Mouse (Mus musculus) urinary bladder, adult 2 months (tissue): ENCODE measurements around the gene Sema4g. TPM values are rescaled to one million over a fixed set of nuclear protein-coding genes. Genes with fewer than 3 reads are reported as not detected.

Experiments
- DNase-seq: peaks from one replicate; pipeline ENCODE4 v3.0.0; 2022; ENCODE audit warnings: low spot score
- polyA plus RNA-seq: library from polyadenylated mRNA; depleted of rRNA; stranded (reverse); fragments of >200 nt; gene quantifications from 2 replicates; pipeline ENCODE4 v1.2.3, GENCODE M21; 2012; rRNA removed

The Sema4g gene
- polyA plus RNA-seq = 61.6 and 68.4 TPM in 2 replicates

DNA sequence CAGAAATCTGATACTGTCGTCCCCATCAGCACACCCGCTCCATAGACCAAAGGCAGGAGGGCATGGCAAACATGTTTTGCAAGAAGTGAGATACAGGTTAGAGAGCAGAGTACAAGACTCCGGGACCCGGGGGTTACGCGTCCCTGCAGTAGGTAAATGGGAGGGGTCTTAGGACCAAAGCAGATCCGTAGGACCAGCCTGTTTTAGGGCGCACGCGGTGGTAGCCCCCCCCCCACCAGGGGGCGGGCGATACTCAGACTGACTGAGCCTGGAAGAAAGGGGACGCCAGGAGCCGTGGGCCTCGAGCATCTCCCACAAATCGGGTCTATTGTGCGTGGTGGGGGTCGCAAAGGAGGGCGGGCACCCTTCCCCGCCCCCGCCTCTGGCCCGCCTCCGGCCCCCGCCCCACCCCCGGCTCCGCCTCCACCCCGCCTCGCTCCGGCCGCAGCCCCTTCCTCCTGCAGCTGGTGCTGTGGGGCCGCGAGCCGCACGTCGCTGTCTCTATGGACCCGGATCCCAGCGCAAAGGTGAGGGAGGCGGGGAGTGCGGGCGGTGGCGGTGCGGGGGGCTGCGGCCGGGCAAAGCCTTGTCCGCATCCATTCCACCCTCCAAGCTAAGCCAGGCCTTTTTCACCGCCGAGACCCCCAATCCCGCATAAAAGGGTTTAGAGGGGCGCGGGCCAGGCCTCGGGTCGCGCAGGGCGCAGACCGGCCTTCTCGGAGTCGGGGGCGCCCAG, at the start of gene Sema4g:
TSS of gene Sema4g (plus strand) at position 271 of the 736 bp plus-strand sequence.
- DNase-seq = no peak

DNA sequence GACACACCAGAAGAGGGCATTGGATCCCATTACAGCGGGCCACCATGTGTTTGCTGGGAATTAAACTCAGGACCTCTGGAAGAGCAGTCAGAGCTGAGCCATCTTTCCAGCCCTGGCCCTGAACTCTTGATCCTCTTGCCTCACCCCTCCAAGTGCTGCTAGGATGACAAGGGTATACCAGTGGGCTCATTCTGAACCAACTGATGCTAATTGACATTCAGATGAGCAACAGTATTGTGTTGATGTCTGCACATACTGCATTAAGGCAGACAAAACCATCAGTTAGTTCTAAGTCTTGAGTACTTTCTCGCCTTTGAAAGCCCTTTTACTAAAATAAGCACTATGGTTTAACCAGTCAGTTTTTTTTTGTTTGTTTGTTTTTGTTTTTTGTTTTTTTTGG, 29.3 kb upstream of the Sema4g start:
- DNase-seq = no peak

- DNase-seq = no peak
Measured at GRCm38 (mm10) chr19:44965978-44966377, 22.9 kb upstream of the Sema4g start.

DNA sequence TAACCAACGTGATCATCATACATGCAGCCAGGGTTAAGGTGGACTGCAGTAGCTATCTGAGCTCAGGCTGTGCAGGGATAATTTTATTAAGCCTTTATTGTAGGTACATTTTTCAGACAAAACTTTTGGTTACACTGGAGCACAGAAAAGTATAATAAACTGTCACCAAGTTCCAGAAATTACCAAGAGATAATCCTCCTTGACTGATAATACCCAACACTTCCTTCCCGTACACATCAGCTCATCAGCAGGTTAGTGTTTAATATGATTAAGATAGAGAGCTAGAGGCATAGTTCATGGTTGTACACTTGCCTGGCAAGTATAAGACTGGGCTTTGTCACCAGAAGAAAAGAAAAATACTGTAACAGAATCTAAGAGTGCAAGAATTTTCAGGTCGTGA, 20.6 kb upstream of the Sema4g start:
- DNase-seq = no peak

GRCm38 (mm10) chr19:44976636-44977035, 12.3 kb upstream of the Sema4g start:
- DNase-seq = no peak

- no peak for DNase-seq
Measured at GRCm38 (mm10) chr19:44977148-44977547, 11.8 kb upstream of the Sema4g start.

- DNase-seq = no peak
Measured at GRCm38 (mm10) chr19:44980787-44981186, 8.1 kb upstream of the Sema4g start.

- no peak for DNase-seq
Measured at GRCm38 (mm10) chr19:44982477-44983115, 6.3 kb upstream of the Sema4g start.

GRCm38 (mm10) chr19:44983366-44983765, 5.5 kb upstream of the Sema4g start:
- DNase-seq = no peak

DNA sequence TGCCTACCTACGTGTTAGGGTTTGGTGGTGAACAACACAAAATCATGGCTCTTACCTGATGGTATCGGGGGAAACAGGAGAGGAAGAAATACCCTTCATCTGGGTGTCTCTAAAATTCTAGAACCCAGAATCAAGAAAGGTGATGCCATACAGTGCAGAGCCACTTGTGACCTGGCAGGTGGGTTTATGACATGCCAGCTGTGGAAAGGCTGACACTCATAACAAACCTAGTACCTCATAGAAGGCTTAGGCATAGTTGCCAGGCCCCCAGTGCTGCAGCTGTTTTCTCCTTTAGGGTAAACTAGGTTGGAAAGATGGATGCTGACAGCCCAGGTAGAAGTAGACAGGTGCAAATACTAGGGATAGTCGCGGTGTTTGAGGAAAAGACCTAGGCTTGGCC, 4.5 kb upstream of the Sema4g start:
- no peak for DNase-seq

DNA sequence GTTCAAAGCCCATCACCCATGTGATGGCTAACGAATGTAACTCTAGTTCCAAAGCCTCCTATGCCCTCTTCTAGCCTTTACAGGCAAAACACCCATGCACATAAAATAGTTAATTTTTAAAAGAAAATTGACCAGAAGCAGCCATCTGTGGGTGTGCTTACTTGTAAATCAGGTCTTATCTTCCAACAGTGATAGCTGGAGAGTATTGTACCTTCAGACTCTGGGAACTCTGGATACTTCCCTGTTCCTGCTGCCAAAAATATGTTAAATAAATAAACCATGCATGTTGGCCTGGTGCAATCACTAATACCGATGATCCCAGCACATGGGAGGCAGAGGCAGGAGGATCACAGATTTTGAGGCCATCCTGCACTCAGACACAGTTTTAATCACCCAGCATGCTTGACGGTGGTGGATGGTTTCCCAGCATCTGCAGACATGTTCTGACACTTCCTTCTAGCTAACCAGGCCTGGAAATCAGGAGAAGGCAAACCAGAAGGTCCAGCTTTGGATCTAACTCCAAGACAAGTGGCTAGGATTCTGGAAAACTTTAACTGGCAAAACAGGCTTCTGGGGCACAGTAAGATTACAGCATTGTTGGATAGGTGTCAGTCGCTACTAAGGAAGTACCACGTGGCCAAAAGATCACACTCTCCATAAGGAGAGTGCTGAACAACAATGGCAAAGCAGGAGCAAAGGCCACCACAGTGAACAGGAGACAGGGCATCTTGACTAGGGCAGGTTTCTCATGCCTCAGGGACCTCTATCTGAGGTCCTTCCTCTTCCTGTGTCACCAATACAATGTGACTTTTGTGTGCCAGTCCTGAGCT, 3.5 kb upstream of the Sema4g start:
- DNase-seq = no peak

GRCm38 (mm10) chr19:44987004-44987403, 1.9 kb upstream of the Sema4g start:
- DNase-seq = no peak

- DNase-seq = no peak
Measured at GRCm38 (mm10) chr19:44987851-44988250, 1.1 kb upstream of the Sema4g start.

GRCm38 (mm10) chr19:44988321-44988720, 580 bp upstream of the Sema4g start:
- no peak for DNase-seq

- no peak for DNase-seq
Measured at GRCm38 (mm10) chr19:44989567-44990495, 930 bp downstream of the Sema4g start.

DNA sequence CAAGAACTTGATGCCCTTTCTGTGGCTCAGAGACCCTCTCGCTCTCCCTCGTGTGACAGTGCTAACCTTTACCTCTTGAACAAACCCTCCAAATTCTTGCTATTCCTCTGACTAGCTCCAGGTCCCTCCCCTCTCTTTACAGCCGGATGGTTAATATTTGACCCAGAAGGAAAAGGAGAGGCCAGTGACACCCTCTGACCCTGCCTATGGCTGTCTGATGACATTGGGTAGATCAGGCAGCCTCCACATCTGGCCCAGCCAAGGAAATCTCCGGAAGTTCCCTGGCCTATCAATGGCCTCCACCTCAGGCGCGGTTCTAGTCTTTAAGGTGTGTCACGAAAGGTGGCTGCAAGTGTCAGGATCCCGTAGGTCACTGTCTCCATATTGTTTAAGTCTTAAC, 2.1 kb downstream of the Sema4g start:
- no peak for DNase-seq

DNA sequence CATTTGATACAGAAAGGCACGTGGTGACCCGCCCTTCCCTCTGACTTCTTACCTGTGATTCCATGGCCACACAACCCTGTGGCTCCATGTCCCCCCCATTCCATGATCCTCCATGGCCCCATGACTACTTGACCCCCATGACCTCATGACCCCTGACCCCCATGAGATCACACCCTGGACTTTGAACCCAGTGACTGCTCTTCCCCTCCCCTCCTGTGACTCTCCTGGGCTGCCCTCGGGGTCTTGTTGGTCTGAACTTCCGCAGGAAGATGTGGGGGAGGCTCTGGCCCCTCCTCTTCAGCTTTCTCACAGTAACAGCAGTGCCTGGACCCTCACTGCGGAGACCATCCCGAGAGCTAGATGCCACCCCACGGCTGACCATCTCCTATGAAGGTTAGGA, 3.3 kb downstream of the Sema4g start:
- no peak for DNase-seq

GRCm38 (mm10) chr19:44992712-44993111, 3.8 kb downstream of the Sema4g start:
- no peak for DNase-seq

- DNase-seq = peak; percentile 18
Measured at GRCm38 (mm10) chr19:44997786-44998185, 8.9 kb downstream of the Sema4g start.

DNA sequence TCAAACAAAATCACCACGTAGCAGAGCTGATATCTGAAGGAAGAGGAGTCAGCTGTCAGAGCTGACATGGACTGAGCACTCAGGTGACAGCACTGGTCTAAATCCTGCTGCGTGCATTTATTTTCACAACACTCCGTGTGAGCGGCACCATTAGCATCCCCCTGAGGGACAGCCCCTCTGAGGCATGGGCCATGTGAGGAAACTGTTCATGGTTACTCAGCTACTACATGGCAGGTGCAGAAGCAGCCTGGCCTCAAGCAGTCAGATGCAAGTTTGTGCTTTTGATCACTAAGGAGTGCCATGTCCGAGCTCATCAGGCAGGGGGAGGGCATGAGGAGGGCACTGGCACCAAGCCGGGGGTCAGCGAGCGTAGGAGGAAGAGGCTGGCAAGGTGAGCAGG, 10.7 kb downstream of the Sema4g start:
- DNase-seq = no peak

- no peak for DNase-seq
Measured at GRCm38 (mm10) chr19:45002301-45002700, 13.4 kb downstream of the Sema4g start.
